Mouse (Mus musculus) left cerebral cortex, adult 8-10 months (tissue): Measurements from ENCODE around the gene Mrpl37. TPM values are rescaled to one million over a fixed set of nuclear protein-coding genes. Genes with fewer than 3 reads are reported as not detected.
A peak's percentile ranks its signal among the peaks of the same experiment; 100 is the strongest.
"Not testable (repeated sequence)": the region's sequence is repeated elsewhere in the genome, so short reads cannot be mapped to it uniquely, and the experiment has no call there.

Source experiments
- DNase-seq, 2 experiments: peaks; one replicate each; pipeline ENCODE4 v3.0.0; 2022; ENCODE audit warnings: low spot score in 2 of 2
- total RNA-seq, 4 experiments: library from RNA; stranded (reverse); gene quantifications; 2 replicates each; pipeline ENCODE4 v1.2.4; 2022

Mrpl37 gene
- total RNA-seq, result 10 to 100 TPM; 53.4 to 58.6 (median 58.2) TPM

GRCm38 (mm10) chr4:107066252-107067124, at the start of gene Mrpl37, which contains the start of gene Cyb5rl:
Gene Mrpl37, minus strand, starts transcription at chr4:107066868.
Gene Cyb5rl, plus strand, starts transcription at chr4:107066988.
- peak; percentile 93 to 94 for DNase-seq

GRCm38 (mm10) chr4:107114278-107114677, 47.6 kb upstream of the Mrpl37 start:
- DNase-seq, result no peak

GRCm38 (mm10) chr4:107109181-107109580, 42.5 kb upstream of the Mrpl37 start:
- DNase-seq, result not testable (repeated sequence)

DNA sequence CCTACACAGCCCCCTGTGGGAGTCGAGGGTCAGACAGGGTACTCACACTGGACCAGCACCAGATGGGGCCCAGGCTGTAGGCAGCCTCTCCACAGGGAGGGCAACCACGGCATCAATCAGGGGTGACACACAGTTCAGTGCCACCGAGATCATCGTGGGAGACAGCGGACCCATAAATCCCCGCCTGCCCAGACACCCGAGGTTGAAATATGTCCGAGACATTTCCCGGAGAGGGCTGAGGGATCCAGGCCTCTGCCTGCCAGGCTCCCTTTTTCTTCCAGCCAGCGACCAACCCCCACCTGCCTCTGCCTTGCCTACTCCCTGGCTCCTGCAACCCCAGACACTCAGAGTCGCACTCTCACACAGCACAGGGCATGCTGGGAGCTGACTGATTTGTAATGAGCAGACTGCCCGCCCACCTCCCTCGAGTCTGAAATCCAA, 41.6 kb upstream of the Mrpl37 start:
- DNase-seq, result peak in 1 of 2 experiments; percentile 26

DNA sequence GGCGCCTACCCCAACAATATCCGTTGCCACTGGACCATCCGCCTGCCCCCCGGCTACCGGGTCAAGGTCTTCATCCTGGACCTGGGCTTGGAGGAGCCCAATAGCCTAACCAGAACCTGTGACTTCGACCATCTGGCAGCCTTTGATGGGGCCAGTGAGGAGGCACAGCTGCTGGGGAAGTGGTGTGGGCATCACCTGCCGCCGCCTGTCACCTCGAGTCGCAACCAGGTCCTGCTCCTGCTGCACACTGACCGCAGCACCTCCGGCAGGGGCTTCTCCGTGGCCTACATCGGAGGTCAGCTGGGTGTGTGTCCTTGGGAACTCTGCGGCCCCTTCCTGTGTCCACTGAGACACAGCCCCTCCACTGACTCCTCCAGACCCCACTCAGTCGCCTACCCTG, 40.1 kb upstream of the Mrpl37 start:
- no peak for DNase-seq

DNA sequence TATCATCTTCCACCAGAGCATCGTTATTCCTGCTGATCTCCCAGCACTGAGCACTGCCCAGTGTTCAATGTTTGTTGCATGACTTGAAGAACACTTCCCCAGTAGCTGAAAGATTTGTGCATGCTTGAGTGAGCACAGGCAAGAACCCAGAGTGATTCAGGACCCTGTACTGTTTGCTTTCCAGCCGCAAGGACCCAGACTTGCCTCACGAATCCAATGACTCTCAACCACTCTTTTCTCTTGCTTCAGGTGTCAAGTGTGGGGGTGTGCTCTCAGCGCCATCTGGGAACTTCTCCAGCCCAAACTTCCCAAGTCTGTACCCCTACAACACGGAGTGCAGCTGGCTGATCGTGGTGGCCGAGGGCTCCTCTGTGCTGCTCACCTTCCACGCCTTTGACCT, 35.6 kb upstream of the Mrpl37 start:
- DNase-seq, result no peak

- DNase-seq, result no peak
These were observed 32.3 kb upstream of the Mrpl37 start for GRCm38 (mm10) chr4:107098791-107099525.

GRCm38 (mm10) chr4:107098375-107098774, 31.7 kb upstream of the Mrpl37 start:
- DNase-seq, result no peak

- no peak for DNase-seq
These were observed 31.2 kb upstream of the Mrpl37 start for GRCm38 (mm10) chr4:107097871-107098270.

DNA sequence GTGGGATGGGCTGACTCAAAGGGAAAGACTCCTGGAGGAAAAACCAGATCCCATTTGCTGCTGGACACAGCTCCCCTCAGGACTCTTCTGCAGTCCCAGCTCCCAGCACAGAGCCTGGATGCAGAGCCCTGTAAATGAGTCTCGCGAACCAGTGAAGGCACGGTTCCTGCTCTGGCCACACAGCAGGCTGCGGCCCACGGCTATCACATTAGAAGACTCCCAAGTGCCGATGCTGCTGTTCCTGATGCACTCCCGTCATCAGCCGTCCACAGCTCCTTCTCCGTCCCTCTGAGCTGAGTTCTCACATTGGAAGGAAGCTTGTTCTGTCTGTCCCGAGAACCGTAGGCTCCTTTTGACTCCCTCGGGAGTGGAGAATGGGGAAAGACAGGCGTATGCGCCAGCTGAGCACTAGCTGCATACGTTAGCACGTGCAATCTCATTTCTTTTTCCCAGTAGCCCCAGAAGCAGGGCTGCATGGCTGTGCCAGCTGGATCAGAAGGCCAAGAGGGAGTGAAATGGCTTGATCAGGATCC, 30.2 kb upstream of the Mrpl37 start, which contains the start of gene Cdcp2:
TSS of gene Cdcp2 (plus strand) at position 51 of the 533 bp plus-strand sequence.
- no peak for DNase-seq

GRCm38 (mm10) chr4:107096043-107096442, 29.4 kb upstream of the Mrpl37 start:
- no peak for DNase-seq

DNA sequence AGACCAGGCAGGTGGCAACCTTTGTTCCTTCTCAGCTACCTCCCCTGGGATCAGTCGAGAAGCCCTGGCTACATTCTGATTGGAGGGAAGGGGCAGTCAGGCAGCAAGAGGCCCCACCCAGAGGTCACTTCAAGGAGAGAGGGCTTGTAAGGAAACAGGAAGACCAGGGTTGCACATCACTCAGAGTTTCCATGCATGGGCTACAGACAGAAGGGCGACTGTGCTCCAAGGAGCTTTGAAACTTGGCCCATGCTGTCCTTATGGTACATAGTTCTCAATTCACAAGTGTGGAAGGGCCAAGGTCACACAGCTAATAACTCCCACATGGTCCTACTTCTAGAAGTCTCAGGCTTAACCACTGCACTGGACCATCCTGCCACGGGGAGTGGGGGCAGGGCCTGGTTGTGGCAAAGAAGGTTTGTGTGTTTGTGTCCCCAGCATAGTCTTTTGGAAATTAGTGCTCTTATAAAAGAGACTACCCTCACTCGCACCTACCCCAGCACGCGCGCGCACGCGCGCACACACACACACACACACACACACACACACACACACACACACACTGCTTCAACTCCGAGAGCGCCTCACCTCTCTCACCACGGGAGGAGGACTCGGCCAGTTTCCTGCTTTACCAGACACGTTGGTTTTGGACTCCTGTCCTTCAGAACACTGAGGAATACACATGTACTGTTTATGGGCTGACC, 28.0 kb upstream of the Mrpl37 start:
- DNase-seq, result no peak

- DNase-seq, result no peak
These were observed 25.0 kb upstream of the Mrpl37 start for GRCm38 (mm10) chr4:107091696-107092095.

- DNase-seq, result peak; percentile 43 to 88
These were observed 18.2 kb upstream of the Mrpl37 start for GRCm38 (mm10) chr4:107084858-107085257.

DNA sequence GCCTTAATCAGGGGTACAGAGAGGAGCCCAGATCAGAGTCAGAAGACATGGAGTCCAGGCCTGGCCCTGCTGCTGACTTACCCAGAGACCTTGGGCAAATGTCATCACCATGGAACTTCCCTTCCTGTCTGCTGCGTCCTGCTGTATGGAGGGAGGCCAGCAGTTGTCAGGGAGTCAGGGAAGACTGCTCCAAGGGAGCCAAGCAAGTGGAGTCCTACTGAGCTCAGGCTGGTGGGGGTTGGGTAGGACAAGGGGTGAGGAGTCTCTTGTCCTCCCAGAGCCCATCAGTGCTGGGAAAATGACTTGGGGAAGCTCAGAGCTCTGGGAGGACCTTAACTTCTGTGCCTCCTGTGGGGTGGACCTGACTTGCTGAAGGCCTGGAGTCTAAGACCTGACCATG, 17.7 kb upstream of the Mrpl37 start:
- DNase-seq, result peak in 1 of 2 experiments; percentile 23

DNA sequence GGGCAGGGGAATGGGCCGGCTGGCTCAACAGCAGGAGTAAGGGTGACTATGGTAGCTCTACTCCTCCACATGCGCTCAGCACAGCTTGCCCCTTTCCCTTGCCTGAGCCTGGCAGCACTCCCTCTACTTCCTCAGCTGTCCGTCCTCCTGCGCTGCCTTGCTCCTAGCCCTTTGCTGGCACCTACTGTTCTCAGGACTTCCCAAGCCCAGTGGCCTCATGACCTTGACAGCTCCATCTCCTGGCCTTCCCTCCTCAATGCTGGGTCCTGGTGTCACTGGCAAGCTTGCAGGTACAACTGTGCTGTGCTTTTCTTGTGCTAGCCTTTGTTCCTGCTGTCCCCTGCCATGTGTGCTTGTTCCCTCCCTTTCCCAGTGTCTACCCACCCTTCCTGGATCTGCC, 16.5 kb upstream of the Mrpl37 start:
- no peak for DNase-seq

DNA sequence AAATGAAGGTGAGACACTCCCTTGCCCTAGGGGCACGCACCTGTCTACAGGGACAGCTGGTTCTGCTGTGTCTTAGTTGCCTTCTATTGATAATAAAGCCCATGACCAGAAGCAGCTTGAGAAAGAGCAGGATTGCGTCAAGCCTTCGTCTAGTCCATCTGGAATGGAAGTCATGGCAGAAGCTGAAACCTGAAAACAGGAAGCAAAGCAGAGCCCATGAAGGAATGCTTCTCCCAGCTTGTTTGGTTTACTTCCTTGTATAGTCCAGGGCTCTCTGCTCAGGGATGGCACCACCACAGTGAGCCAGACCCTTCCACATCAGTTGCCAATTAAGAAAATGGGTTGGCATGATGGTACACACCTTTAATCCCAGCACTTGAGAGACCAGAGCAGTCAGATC, 15.5 kb upstream of the Mrpl37 start:
- no peak for DNase-seq

DNA sequence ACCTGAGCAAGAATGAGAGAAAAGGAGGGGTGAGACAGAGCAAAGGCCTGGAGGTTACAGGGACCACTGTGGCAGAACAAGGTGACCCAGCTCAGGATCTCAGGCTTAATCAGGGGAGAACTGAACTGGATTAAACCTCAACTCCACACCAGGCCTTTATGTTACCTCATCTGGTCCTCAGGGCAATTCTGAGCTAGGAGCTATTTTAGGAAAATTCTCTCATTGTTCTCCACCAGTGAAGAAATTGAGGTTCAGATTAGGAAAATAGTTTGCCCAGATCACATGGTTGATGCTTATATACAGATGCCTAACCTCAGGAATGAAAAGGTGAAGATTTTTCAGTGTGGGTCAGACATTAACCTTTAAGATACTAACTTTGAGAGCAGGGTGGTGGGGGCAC, 13.0 kb upstream of the Mrpl37 start:
- no peak for DNase-seq

- DNase-seq, result no peak
These were observed 12.2 kb upstream of the Mrpl37 start for GRCm38 (mm10) chr4:107078894-107079293.

GRCm38 (mm10) chr4:107075456-107075855, 8.8 kb upstream of the Mrpl37 start:
- no peak for DNase-seq

- DNase-seq, result no peak
These were observed 5.7 kb upstream of the Mrpl37 start for GRCm38 (mm10) chr4:107072343-107072742.
